Mouse (Mus musculus): ENCODE measurements around the gene Aldh1a2. TPM values are rescaled to one million over a fixed set of nuclear protein-coding genes. Genes with fewer than 3 reads are reported as not detected.

The Aldh1a2 gene
- polyA plus RNA-seq, 1 experiment from 2014 or later, result 0.92 TPM

DNA sequence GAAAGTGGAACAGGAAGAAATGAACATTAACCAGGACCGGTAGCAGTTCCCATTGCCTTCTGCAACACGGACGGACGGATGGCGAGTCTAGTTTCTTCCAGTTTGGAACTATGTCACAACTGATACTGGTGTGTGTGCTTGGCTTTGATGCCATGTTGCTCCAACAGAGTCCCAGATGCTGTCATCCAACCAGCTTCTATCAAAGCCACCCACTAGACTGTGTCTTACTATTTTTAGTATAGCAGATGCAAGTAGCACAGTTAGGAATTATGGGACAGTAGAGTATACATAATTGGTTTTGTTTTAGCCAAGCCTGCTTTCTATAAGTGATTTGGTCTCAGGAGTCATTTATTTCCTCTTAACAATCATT lies 26.8 kb downstream of the Aldh1a2 start:
- no peaks in the 10 kb centered on the region for H3K27me3 ChIP-seq
- no peak overlapping the region for H3K27ac ChIP-seq (replicated peaks)
- H3K9me3 ChIP-seq (replicated peaks), result no peaks in the 10 kb centered on the region
- H3K4me1 ChIP-seq (replicated peaks), result no peaks in the 10 kb centered on the region
- ATAC-seq (ENCODE audit: insufficient read depth), result no peak
- no peak overlapping the region for H3K9ac ChIP-seq
- WGBS (ENCODE audit: insufficient replicate concordance), result 74% methylated on average over 5 of the region's 5 CpGs
- H3K4me2 ChIP-seq, result no peak overlapping the region
- no peak overlapping the region for H3K4me3 ChIP-seq (replicated peaks)
- no peaks in the 10 kb centered on the region for H3K36me3 ChIP-seq (replicated peaks)

DNA sequence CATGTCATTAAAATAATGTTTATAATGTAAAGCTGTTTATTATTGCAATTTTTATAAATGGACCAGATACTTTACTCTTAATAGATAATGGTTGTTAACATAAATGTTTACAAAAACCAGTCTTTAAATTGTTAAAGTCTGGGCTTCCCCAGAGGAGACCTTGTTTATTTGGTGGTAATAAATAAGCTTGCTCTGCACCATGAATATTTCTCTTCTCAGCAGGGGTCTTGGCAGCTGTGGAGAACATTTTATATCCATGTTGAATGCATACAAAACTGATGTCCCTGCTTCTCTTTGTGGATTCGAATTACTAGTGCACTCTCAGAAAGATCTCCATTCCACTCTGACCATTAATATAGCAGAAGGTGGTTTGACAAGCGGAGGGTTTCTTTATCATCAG lies 38.8 kb downstream of the Aldh1a2 start:
- Histone ChIP-seq H3K4me3 (replicated peaks) (no peak overlapping the region), H3K27me3 (no peaks in the 10 kb centered on the region), H3K9ac (no peak overlapping the region), H3K36me3 (replicated peaks) (no peaks in the 10 kb centered on the region), H3K9me3 (replicated peaks) (no peaks in the 10 kb centered on the region), H3K27ac (replicated peaks) (no peak overlapping the region), H3K4me1 (replicated peaks) (no peaks in the 10 kb centered on the region), H3K4me2 (no peak overlapping the region)
- ATAC-seq (ENCODE audit: insufficient read depth), result no peak
- WGBS (ENCODE audit: insufficient replicate concordance), result 50% methylated on average over 2 of the region's 2 CpGs

DNA sequence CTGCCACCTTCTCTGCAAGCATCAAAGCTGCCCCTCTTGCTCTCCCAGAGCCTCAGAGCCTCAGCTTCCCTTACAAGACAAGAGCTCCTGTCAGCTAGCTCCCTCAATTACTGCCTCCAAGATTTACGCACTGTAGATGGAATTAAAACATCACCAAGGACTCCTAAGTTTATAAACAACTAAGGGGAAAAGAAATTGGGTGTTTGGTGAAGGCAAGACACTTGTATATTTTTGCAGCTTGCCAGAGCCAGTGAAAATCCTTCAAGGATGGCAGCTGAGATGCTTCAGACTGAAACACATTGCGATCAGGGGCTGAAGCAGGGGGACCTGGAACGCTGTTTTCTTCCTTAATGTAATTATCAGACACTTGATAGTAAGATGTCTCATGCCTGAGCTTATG lies 47.1 kb downstream of the Aldh1a2 start:
- Histone ChIP-seq H3K4me3 (replicated peaks) (no peak overlapping the region), H3K4me1 (replicated peaks) (no peaks in the 10 kb centered on the region), H3K27ac (replicated peaks) (no peak overlapping the region), H3K9ac (no peak overlapping the region), H3K27me3 (no peaks in the 10 kb centered on the region; the same call in 1 of the 2 replicates), H3K4me2 (no peak overlapping the region), H3K36me3 (replicated peaks) (no peaks in the 10 kb centered on the region), H3K9me3 (replicated peaks) (no peaks in the 10 kb centered on the region)
- WGBS (ENCODE audit: insufficient replicate concordance), result 56% methylated on average over 3 of the region's 3 CpGs
- no peak for ATAC-seq (ENCODE audit: insufficient read depth)

DNA sequence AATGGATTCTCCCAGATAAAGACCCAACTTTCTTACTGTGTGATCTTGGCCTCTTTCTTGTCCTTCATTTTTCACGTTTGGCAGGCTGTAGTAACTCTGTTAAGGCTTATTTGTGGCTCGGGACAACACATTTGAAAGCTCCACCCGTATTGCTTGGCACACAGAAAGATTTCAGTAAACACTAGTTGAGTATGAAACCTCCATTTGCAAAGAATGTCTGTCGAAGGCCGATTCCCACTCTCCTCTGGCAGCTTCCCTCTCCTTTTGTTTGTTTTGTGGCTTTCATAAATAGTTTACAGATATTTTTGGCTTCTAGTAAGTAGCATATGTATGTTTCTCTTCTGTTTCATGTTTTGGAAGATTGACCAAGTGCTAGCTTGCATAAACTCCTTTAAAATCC lies 54.1 kb downstream of the Aldh1a2 start:
- 50% methylated on average over 5 of the region's 5 CpGs for WGBS (ENCODE audit: insufficient replicate concordance)
- Histone ChIP-seq H3K27ac (replicated peaks) (no peak overlapping the region), H3K9me3 (replicated peaks) (no peaks in the 10 kb centered on the region), H3K36me3 (replicated peaks) (no peaks in the 10 kb centered on the region), H3K4me2 (no peak overlapping the region), H3K4me3 (replicated peaks) (no peak overlapping the region), H3K9ac (no peak overlapping the region), H3K27me3 (no peaks in the 10 kb centered on the region), H3K4me1 (replicated peaks) (no peaks in the 10 kb centered on the region)
- ATAC-seq (ENCODE audit: insufficient read depth), result no peak

- Histone ChIP-seq H3K4me1 (replicated peaks) (no peaks in the 10 kb centered on the region), H3K36me3 (replicated peaks) (no peaks in the 10 kb centered on the region), H3K27me3 (no peaks in the 10 kb centered on the region), H3K27ac (replicated peaks) (no peak overlapping the region), H3K9me3 (replicated peaks) (no peaks in the 10 kb centered on the region), H3K4me2 (no peak overlapping the region), H3K4me3 (replicated peaks) (no peak overlapping the region), H3K9ac (no peak overlapping the region)
- no peak for ATAC-seq (ENCODE audit: insufficient read depth)
- 55% methylated on average over 3 of the region's 3 CpGs for WGBS (ENCODE audit: insufficient replicate concordance)
These were observed 54.6 kb downstream of the Aldh1a2 start for GRCm38 (mm10) chr9:71270205-71270604.

DNA sequence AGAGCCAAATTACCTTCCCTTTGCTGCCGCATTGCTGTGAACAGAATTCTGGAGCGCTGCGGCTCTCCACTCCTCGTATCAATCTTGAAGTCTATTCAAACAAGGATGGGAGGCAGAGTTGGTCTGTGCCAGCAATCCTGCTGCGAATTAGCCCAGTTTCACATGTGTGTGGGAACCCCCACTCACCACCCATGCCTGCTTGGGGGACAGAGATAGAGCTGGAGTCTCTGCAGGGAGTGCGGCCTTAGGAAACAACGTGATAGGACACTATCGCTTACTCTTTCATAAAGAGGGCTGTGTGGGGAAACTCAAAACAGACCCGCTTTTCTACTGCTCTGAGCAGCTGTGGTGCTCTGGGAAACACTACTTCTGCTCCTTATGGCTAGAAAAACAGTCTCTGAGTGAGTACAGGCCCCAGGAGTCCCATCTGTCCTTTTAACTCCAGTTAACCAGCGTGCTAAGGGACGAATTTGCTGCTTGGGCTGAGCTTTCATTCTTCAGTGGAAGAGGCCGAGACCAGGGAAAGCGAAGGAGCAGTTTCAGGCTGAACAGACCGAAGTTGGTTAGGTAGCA lies 60.6 kb downstream of the Aldh1a2 start:
- H3K27ac ChIP-seq (replicated peaks), result no peak overlapping the region
- 65% methylated on average over 14 of the region's 14 CpGs for WGBS (ENCODE audit: insufficient replicate concordance)
- no peak overlapping the region for H3K4me2 ChIP-seq
- no peaks in the 10 kb centered on the region for H3K9me3 ChIP-seq (replicated peaks)
- H3K9ac ChIP-seq, result no peak overlapping the region
- no peaks in the 10 kb centered on the region for H3K4me1 ChIP-seq (replicated peaks)
- no peaks in the 10 kb centered on the region for H3K27me3 ChIP-seq
- ATAC-seq (ENCODE audit: insufficient read depth), result no peak
- H3K4me3 ChIP-seq (replicated peaks), result no peak overlapping the region
- no peaks in the 10 kb centered on the region for H3K36me3 ChIP-seq (replicated peaks)

- no peaks in the 10 kb centered on the region for H3K9me3 ChIP-seq (replicated peaks)
- H3K4me3 ChIP-seq (replicated peaks), result no peak overlapping the region
- 59% methylated on average over 4 of the region's 4 CpGs for WGBS (ENCODE audit: insufficient replicate concordance)
- H3K9ac ChIP-seq, result no peak overlapping the region
- ATAC-seq (ENCODE audit: insufficient read depth), result no peak
- H3K27ac ChIP-seq (replicated peaks), result no peak overlapping the region
- H3K4me2 ChIP-seq, result no peak overlapping the region
- H3K36me3 ChIP-seq (replicated peaks), result no peaks in the 10 kb centered on the region
- H3K4me1 ChIP-seq (replicated peaks), result no peaks in the 10 kb centered on the region
- no peaks in the 10 kb centered on the region for H3K27me3 ChIP-seq
These were observed 63.2 kb downstream of the Aldh1a2 start for GRCm38 (mm10) chr9:71278741-71279140.

GRCm38 (mm10) chr9:71283156-71283555 lies 67.6 kb downstream of the Aldh1a2 start:
- Histone ChIP-seq H3K36me3 (replicated peaks) (no peaks in the 10 kb centered on the region), H3K4me1 (replicated peaks) (no peaks in the 10 kb centered on the region), H3K27me3 (no peaks in the 10 kb centered on the region), H3K9me3 (replicated peaks) (no peaks in the 10 kb centered on the region), H3K4me3 (replicated peaks) (no peak overlapping the region), H3K27ac (replicated peaks) (no peak overlapping the region), H3K9ac (no peak overlapping the region), H3K4me2 (no peak overlapping the region)
- ATAC-seq (ENCODE audit: insufficient read depth), result no peak
- WGBS (ENCODE audit: insufficient replicate concordance), result 64% methylated on average over 7 of the region's 7 CpGs

- ATAC-seq (ENCODE audit: insufficient read depth), result no peak
These were observed 69.6 kb downstream of the Aldh1a2 start for GRCm38 (mm10) chr9:71285231-71285630.

GRCm38 (mm10) chr9:71286420-71286819 lies 70.8 kb downstream of the Aldh1a2 start:
- Histone ChIP-seq H3K27me3 (no peaks in the 10 kb centered on the region), H3K9me3 (replicated peaks) (no peaks in the 10 kb centered on the region), H3K4me3 (replicated peaks) (no peak overlapping the region), H3K27ac (replicated peaks) (no peak overlapping the region), H3K36me3 (replicated peaks) (no peaks in the 10 kb centered on the region), H3K9ac (no peak overlapping the region), H3K4me2 (no peak overlapping the region), H3K4me1 (replicated peaks) (no peaks in the 10 kb centered on the region)
- no peak for ATAC-seq (ENCODE audit: insufficient read depth)
- WGBS (ENCODE audit: insufficient replicate concordance), result 68% methylated on average over 9 of the region's 9 CpGs

More at GRCm38 (mm10) chr9:71285231-71285630, 69.6 kb downstream of the Aldh1a2 start:
- H3K4me1 ChIP-seq (replicated peaks), result no peaks in the 10 kb centered on the region
- no peaks in the 10 kb centered on the region for H3K27me3 ChIP-seq
- no peaks in the 10 kb centered on the region for H3K9me3 ChIP-seq (replicated peaks)
- no peak overlapping the region for H3K4me3 ChIP-seq (replicated peaks)
- no peak overlapping the region for H3K27ac ChIP-seq (replicated peaks)
- H3K9ac ChIP-seq, result no peak overlapping the region
- no peak overlapping the region for H3K4me2 ChIP-seq
- WGBS (ENCODE audit: insufficient replicate concordance), result 66% methylated on average over 3 of the region's 3 CpGs
- no peaks in the 10 kb centered on the region for H3K36me3 ChIP-seq (replicated peaks)

DNA sequence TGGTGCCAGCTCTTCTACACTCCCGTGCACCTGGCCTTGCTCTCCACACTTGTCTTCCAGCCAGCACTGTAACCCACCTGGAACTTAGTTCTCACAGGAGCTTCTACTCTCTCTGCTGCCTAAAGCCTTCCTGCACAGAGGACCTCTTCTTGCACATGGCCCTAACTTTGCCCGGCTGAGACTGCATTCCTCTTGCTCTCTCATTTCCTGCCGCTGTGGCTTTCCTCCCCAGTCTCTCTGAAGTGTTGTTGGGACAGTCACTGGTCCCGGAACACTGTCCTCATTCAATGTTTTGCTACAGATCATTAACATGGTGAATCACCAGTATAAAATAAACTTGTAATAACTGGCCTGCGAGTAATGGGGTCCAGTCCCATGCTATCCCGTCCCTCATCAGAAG lies 73.1 kb downstream of the Aldh1a2 start:
- Histone ChIP-seq H3K27me3 (no peaks in the 10 kb centered on the region), H3K36me3 (replicated peaks) (no peaks in the 10 kb centered on the region), H3K27ac (replicated peaks) (no peak overlapping the region), H3K4me3 (replicated peaks) (no peak overlapping the region), H3K9ac (no peak overlapping the region), H3K4me2 (no peak overlapping the region), H3K4me1 (replicated peaks) (no peaks in the 10 kb centered on the region), H3K9me3 (replicated peaks) (no peaks in the 10 kb centered on the region)
- 42% methylated on average over 6 of the region's 6 CpGs for WGBS (ENCODE audit: insufficient replicate concordance)
- no peak for ATAC-seq (ENCODE audit: insufficient read depth)

DNA sequence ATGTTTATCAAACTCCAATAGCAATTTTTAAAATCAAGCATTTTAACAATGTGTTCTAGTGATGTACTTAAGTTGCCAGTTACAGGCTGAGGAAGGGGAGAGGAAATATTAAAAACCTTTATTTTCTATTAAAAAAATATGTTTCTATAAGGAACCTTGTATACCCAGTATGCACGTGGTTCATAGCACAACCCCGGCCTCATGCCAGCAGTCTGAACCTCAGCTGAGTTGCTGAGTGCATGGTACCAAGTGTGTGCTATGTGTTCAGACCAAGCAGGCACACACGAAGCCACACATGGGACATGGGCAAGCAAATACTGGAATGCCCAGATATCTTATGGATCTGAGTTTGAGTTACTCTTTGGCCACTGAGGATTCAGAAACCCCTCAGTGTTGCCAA lies 74.2 kb downstream of the Aldh1a2 start:
- no peaks in the 10 kb centered on the region for H3K27me3 ChIP-seq
- WGBS (ENCODE audit: insufficient replicate concordance), result 49% methylated on average over 3 of the region's 3 CpGs
- H3K4me1 ChIP-seq (replicated peaks), result no peaks in the 10 kb centered on the region
- no peaks in the 10 kb centered on the region for H3K9me3 ChIP-seq (replicated peaks)
- H3K27ac ChIP-seq (replicated peaks), result no peak overlapping the region
- no peak overlapping the region for H3K4me3 ChIP-seq (replicated peaks)
- H3K36me3 ChIP-seq (replicated peaks), result no peaks in the 10 kb centered on the region
- no peak overlapping the region for H3K4me2 ChIP-seq
- H3K9ac ChIP-seq, result no peak overlapping the region
- ATAC-seq (ENCODE audit: insufficient read depth), result no peak
